Mouse (Mus musculus): ENCODE measurements around the gene Ddx39.

DNA sequence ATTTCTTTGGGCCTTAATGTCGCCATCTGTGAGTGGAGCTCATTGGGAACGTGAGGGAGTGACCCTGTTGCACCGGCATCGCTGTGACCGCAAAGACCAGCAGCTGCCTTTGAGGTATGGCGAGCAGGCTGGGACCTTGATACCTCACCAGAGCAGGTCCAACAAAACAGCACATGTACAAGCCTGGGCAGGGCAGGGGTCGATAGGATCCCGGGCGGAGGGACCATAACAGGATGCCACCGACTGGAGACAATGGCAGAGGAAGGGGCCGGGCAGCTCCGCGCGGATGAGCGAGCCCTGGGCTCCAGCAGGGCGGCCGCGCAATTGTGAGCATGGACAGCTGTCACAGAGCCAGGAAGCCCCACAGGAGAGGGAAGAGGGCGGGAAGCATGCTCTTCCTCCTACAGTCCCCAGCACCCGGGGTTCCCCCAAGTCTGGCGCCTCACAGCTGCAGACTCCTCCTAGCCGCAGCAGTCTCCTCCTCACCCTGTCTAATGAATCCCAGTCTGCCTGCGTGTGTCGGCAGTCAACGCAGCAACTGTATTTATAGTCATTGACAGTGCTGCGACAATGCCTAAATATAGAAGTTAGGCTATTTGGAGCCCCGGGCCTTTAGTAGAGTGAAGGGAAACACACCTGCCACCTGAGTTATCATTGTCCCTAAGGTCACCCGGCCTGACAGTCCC, 32.8 kb downstream of the Ddx39 start:
- no peak for TF ChIP-seq TAL1 (conservative IDR thresholded peaks at IDR 0.05; ENCODE audit: low read depth, low read length)
- TF ChIP-seq CTCF (IDR thresholded peaks at IDR 0.05; ENCODE audit: low read depth, low read length): no peak

Measured in G1E (cell line).